Mouse (Mus musculus): Measurements from ENCODE around the gene Frs3.

Frs3 gene

GRCm38 (mm10) chr17:47693671-47694441, 5.0 kb downstream of the Frs3 start:
- DNase-seq (ENCODE audit: low read depth), result peak; percentile 10

GRCm38 (mm10) chr17:47694442-47694502, 5.4 kb downstream of the Frs3 start, which contains the start of gene Gm21981:
Gene Gm21981, minus strand, starts transcription at chr17:47694455.
- DNase-seq (ENCODE audit: low read depth), result no peak

GRCm38 (mm10) chr17:47694503-47695336, 5.9 kb downstream of the Frs3 start, which contains the start of gene Prickle4:
Gene Prickle4, minus strand, starts transcription at chr17:47694736.
- peak; percentile 97 for DNase-seq (ENCODE audit: low read depth)

- peak; percentile 19 for DNase-seq (ENCODE audit: low read depth)
Observed at GRCm38 (mm10) chr17:47695337-47695710, 6.5 kb downstream of the Frs3 start.

GRCm38 (mm10) chr17:47698156-47698555, 9.3 kb downstream of the Frs3 start:
- no peak for DNase-seq (ENCODE audit: low read depth)

- no peak for DNase-seq (ENCODE audit: low read depth)
Observed at GRCm38 (mm10) chr17:47699055-47699454, 10.2 kb downstream of the Frs3 start.

- DNase-seq (ENCODE audit: low read depth), result no peak
Observed at GRCm38 (mm10) chr17:47701793-47702192, 13.0 kb downstream of the Frs3 start.

- no peak for DNase-seq (ENCODE audit: low read depth)
Observed at GRCm38 (mm10) chr17:47702548-47703345, 13.9 kb downstream of the Frs3 start.

- DNase-seq (ENCODE audit: low read depth), result no peak
Observed at GRCm38 (mm10) chr17:47703556-47703955, 14.7 kb downstream of the Frs3 start.

- no peak for DNase-seq (ENCODE audit: low read depth)
Observed at GRCm38 (mm10) chr17:47704692-47705091, 15.9 kb downstream of the Frs3 start.

GRCm38 (mm10) chr17:47706196-47706595, 17.4 kb downstream of the Frs3 start:
- no peak for DNase-seq (ENCODE audit: low read depth)

GRCm38 (mm10) chr17:47707961-47708360, 19.1 kb downstream of the Frs3 start:
- DNase-seq (ENCODE audit: low read depth), result no peak

GRCm38 (mm10) chr17:47708972-47709371, 20.1 kb downstream of the Frs3 start:
- no peak for DNase-seq (ENCODE audit: low read depth)

GRCm38 (mm10) chr17:47710036-47710435, 21.2 kb downstream of the Frs3 start:
- DNase-seq (ENCODE audit: low read depth), result no peak

- no peak for DNase-seq (ENCODE audit: low read depth)
Observed at GRCm38 (mm10) chr17:47711883-47712282, 23.1 kb downstream of the Frs3 start.

GRCm38 (mm10) chr17:47712889-47713571, 24.2 kb downstream of the Frs3 start:
- DNase-seq (ENCODE audit: low read depth), result no peak

- no peak for DNase-seq (ENCODE audit: low read depth)
Observed at GRCm38 (mm10) chr17:47715037-47715436, 26.2 kb downstream of the Frs3 start.

GRCm38 (mm10) chr17:47721183-47721582, 32.4 kb downstream of the Frs3 start:
- DNase-seq (ENCODE audit: low read depth), result no peak

GRCm38 (mm10) chr17:47726566-47726965, 37.7 kb downstream of the Frs3 start, which contains the start of gene Pgc:
Gene Pgc, plus strand, starts transcription at chr17:47726842.
- DNase-seq (ENCODE audit: low read depth), result no peak

- DNase-seq (ENCODE audit: low read depth), result no peak
Observed at GRCm38 (mm10) chr17:47730633-47731575, 42.1 kb downstream of the Frs3 start.

GRCm38 (mm10) chr17:47735553-47736100, 46.8 kb downstream of the Frs3 start:
- DNase-seq (ENCODE audit: low read depth), result no peak

All from 416B (cell line).